Mouse (Mus musculus) embryonic facial prominence, embryonic 15.5 days (tissue): ENCODE data around the gene Ccdc127. TPM values are rescaled to one million over a fixed set of nuclear protein-coding genes. Genes with fewer than 3 reads are reported as not detected.

Source experiments
- ATAC-seq: fragments of 200-750 bp; cut with Nextera tagmentation; 2 replicates; pipeline ENCODE4 v1.8.0; 2017; ENCODE audit warnings: low read depth, moderate TSS enrichment; ENCODE audit not compliant: insufficient number of reproducible peaks, low FRiP score, low TSS enrichment
- H3K27ac ChIP-seq: fragments of 300-500 bp; sonication (generic); replicated peaks from 2 replicates; pipeline ENCODE4 v1.5.1; 2015; ENCODE audit warnings: mild to moderate bottlenecking, inconsistent platforms
- H3K27me3 ChIP-seq: fragments of 300-500 bp; sonication (generic); 2 replicates; pipeline ENCODE4 v1.6.1; 2015; ENCODE audit warnings: inconsistent platforms
- H3K36me3 ChIP-seq: fragments of 300-500 bp; sonication (generic); 2 replicates; pipeline ENCODE4 v1.6.1; 2015; ENCODE audit warnings: mild to moderate bottlenecking, inconsistent platforms
- H3K4me1 ChIP-seq: fragments of 300-500 bp; sonication (generic); 2 replicates; pipeline ENCODE4 v1.6.1; 2015; ENCODE audit warnings: inconsistent platforms
- H3K4me2 ChIP-seq: fragments of 300-500 bp; sonication (generic); replicated peaks from 2 replicates; pipeline ENCODE4 v1.6.1; 2015; ENCODE audit warnings: mild to moderate bottlenecking, inconsistent platforms
- H3K4me3 ChIP-seq: fragments of 300-500 bp; sonication (generic); replicated peaks from 2 replicates; pipeline ENCODE4 v1.5.1; 2015; ENCODE audit warnings: mild to moderate bottlenecking, inconsistent platforms
- H3K9ac ChIP-seq: fragments of 300-500 bp; sonication (generic); 2 replicates; pipeline ENCODE4 v1.6.1; 2015; ENCODE audit warnings: inconsistent platforms
- H3K9me3 ChIP-seq: fragments of 300-500 bp; sonication (generic); replicated peaks from 2 replicates; pipeline ENCODE4 v1.6.1; 2016; ENCODE audit warnings: inconsistent platforms
- WGBS: fragments of 180-500 bp; shearing (Covaris S2); methylation state at CpG from one replicate; pipeline ENCODE4 v1.1.7; 2015; 5-methylcytosine and 5-hydroxymethylcytosine counted together
- polyA plus RNA-seq: library from polyadenylated mRNA; unstranded; fragments of >200 nt; fragmentation: Nextera tagmentation; extraction: Ambion mirVana; gene quantifications from 2 replicates; pipeline ENCODE4 v1.2.1, GENCODE M21; 2015

Gene Ccdc127
- 59.9 and 63.7 TPM in 2 replicates for polyA plus RNA-seq

DNA sequence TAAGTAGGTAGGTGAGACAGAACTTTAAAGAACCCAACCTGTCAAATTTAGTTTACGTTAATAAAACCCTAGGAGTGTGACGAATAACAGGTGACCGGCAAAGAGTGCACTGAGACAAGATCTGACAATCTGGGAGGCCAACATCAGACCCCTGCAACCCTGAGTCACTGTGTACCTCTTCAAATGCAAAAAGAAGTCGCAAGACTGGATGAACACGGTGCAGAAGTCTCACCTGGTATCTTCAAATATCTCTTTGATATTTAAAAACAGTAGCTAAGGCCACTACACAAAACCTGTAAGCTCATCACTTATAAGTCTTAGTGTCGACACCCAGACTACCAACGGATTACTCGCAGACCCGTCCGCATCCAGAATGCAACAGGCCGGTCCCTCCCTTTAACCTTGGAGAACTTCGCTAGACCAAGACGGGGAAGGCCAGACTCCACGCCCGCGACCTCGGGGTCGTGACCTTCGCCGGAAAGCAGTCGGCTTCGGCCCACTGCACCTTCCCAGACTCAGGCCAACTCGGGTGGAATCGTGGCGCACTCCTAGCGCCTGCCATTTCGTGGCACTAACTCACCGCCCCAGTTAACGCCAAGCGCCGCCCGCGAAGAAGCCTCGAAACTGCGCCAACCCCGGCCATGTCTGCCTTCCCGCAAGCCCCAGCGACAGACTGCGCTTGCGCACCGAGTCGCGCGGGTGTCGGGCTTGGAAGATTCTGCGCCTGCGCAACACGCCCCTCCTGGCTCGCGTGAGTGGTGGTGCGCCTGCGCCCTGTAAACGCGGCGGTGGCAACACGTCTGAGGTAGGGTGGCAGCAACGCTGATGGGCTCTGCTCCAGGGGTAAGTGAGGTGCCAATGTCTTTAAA, at the start of gene Ccdc127, which contains the start of gene Sdha:
Gene Ccdc127 (plus strand): TSS at position 744 of the 869 bp plus-strand sequence.
Gene Sdha (minus strand): TSS at position 715 of the 869 bp plus-strand sequence.
- ATAC-seq, result peak; percentile 97
- Histone ChIP-seq H3K9ac (peak within 1 kb of the TSS; percentile 87), H3K4me1 (peaks cover 15% of the 10 kb centered on the region), H3K4me3 (peak within 1 kb of the TSS; percentile 82), H3K27me3 (no peaks in the 10 kb centered on the region), H3K27ac (peak within 1 kb of the TSS; percentile 86), H3K4me2 (peak within 1 kb of the TSS; percentile 52), H3K9me3 (no peaks in the 10 kb centered on the region), H3K36me3 (peaks cover 5% of the 10 kb centered on the region; the same call in 1 of the 2 replicates)
- 1% methylated on average over 57 of the region's 57 CpGs for WGBS

DNA sequence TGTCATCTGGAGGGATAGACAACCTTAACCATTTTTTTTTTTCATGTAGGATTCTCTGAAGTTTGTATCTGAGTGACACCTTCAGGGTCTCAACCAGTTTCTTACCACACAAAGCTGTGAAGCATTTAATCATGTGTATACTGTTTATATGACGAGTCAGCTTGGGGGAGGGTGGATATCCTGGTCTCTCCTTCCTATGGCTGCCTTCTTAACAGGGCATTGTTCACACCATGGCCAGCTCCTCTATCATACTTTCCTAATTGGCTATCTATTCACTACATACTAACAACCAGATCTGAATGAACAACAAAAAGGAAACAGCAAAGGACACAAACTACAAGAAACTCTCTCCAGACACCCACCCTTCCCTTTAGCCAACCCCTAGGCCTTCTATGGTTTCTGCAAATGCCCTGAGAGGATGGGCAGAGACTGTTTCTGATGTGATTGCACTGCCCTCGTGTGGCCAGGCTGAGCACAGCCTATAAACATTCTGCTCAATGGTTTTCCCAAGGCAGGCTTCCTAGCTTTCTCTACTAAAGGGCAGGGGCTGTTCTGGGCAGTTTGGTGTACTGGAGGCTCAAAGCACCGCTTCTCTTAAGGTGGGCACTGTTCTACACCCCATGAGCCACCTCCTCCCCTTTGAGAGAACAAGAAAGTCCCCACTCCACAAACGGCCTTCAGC, 49.0 kb upstream of the Ccdc127 start:
- 37% methylated on average over 4 of the region's 4 CpGs for WGBS
- H3K9me3 ChIP-seq, result no peaks in the 10 kb centered on the region
- no peak overlapping the region for H3K27ac ChIP-seq
- H3K27me3 ChIP-seq, result no peaks in the 10 kb centered on the region
- no peak overlapping the region for H3K4me3 ChIP-seq
- no peak overlapping the region for H3K4me2 ChIP-seq
- peak; percentile 69 for ATAC-seq
- H3K4me1 ChIP-seq, result no peaks in the 10 kb centered on the region
- H3K9ac ChIP-seq, result no peak overlapping the region
- H3K36me3 ChIP-seq, result peaks cover 29% of the 10 kb centered on the region

GRCm38 (mm10) chr13:74301607-74301984, 48.5 kb upstream of the Ccdc127 start:
- Histone ChIP-seq H3K9ac (no peak overlapping the region), H3K4me2 (no peak overlapping the region), H3K36me3 (peaks cover 34% of the 10 kb centered on the region), H3K4me3 (no peak overlapping the region), H3K4me1 (no peaks in the 10 kb centered on the region), H3K9me3 (no peaks in the 10 kb centered on the region), H3K27ac (no peak overlapping the region), H3K27me3 (no peaks in the 10 kb centered on the region)
- 67% methylated on average over 6 of the region's 6 CpGs for WGBS
- ATAC-seq, result peak; percentile 35; the same call in 1 of the 2 replicates

- H3K27me3 ChIP-seq, result no peaks in the 10 kb centered on the region
- no peak for ATAC-seq
- H3K4me1 ChIP-seq, result no peaks in the 10 kb centered on the region
- H3K9ac ChIP-seq, result no peak overlapping the region
- H3K4me2 ChIP-seq, result no peak overlapping the region
- no peak overlapping the region for H3K4me3 ChIP-seq
- no peak overlapping the region for H3K27ac ChIP-seq
- 83% methylated on average over 10 of the region's 10 CpGs for WGBS
- H3K36me3 ChIP-seq, result peaks cover 40% of the 10 kb centered on the region
- H3K9me3 ChIP-seq, result no peaks in the 10 kb centered on the region
These were observed 47.8 kb upstream of the Ccdc127 start for GRCm38 (mm10) chr13:74302050-74303037.

GRCm38 (mm10) chr13:74305380-74305779, 44.7 kb upstream of the Ccdc127 start:
- Histone ChIP-seq H3K27me3 (no peaks in the 10 kb centered on the region), H3K9me3 (no peaks in the 10 kb centered on the region), H3K4me2 (no peak overlapping the region), H3K36me3 (peaks cover 66% of the 10 kb centered on the region), H3K9ac (no peak overlapping the region), H3K4me1 (no peaks in the 10 kb centered on the region), H3K4me3 (no peak overlapping the region), H3K27ac (no peak overlapping the region)
- ATAC-seq, result no peak
- WGBS, result 85% methylated on average over 6 of the region's 6 CpGs

- H3K4me1 ChIP-seq, result no peaks in the 10 kb centered on the region
- H3K27ac ChIP-seq, result no peak overlapping the region
- no peak overlapping the region for H3K9ac ChIP-seq
- H3K36me3 ChIP-seq, result peaks cover 70% of the 10 kb centered on the region
- no peaks in the 10 kb centered on the region for H3K27me3 ChIP-seq
- no peak overlapping the region for H3K4me3 ChIP-seq
- no peak for ATAC-seq
- H3K9me3 ChIP-seq, result no peaks in the 10 kb centered on the region
- 94% methylated on average over 1 of the region's 1 CpGs for WGBS
- no peak overlapping the region for H3K4me2 ChIP-seq
These were observed 44.3 kb upstream of the Ccdc127 start for GRCm38 (mm10) chr13:74305780-74306179.

DNA sequence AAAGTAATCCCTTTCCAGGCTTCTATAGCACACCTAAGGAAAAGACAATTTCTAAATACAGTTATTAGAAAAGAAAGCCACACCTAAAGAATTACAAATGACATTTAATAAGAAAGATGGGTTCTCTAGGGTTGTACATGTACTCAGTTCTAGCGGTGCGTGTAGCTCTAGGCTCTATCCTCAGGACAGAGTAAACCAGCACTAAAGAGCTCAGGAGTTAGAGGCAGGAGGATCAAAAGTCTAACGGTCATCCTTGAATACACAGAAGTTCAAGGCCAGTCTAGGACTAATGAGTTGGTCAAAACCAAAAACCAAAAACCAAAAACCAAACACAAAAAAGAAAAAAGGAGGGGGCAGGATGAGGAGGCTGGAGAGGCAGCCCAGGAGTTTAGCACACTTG, 35.5 kb upstream of the Ccdc127 start:
- no peak for ATAC-seq
- peaks cover 22% of the 10 kb centered on the region for H3K36me3 ChIP-seq
- no peaks in the 10 kb centered on the region for H3K27me3 ChIP-seq
- 0 out of 2 replicates have a peak, but pooled peaks cover 9% of the 10 kb centered on the region for H3K4me1 ChIP-seq
- 96% methylated on average over 3 of the region's 3 CpGs for WGBS
- no peak overlapping the region for H3K4me2 ChIP-seq
- H3K9me3 ChIP-seq, result no peaks in the 10 kb centered on the region
- H3K9ac ChIP-seq, result no peak overlapping the region
- no peak overlapping the region for H3K4me3 ChIP-seq
- no peak overlapping the region for H3K27ac ChIP-seq

- Histone ChIP-seq H3K9me3 (no peaks in the 10 kb centered on the region), H3K4me2 (peak overlapping the region; percentile 70), H3K27ac (peak overlapping the region; percentile 86), H3K36me3 (peaks cover 15% of the 10 kb centered on the region), H3K4me1 (0 out of 2 replicates have a peak, but pooled peaks cover 9% of the 10 kb centered on the region), H3K27me3 (no peaks in the 10 kb centered on the region), H3K9ac (peak overlapping the region; percentile 95), H3K4me3 (peak overlapping the region; percentile 92)
- WGBS, result 27% methylated on average over 4 of the region's 4 CpGs
- no peak for ATAC-seq
These were observed 33.7 kb upstream of the Ccdc127 start for GRCm38 (mm10) chr13:74316386-74316785.

GRCm38 (mm10) chr13:74316789-74317169, 33.3 kb upstream of the Ccdc127 start:
- H3K4me2 ChIP-seq, result peak overlapping the region; percentile 70
- 2% methylated on average over 15 of the region's 15 CpGs for WGBS
- no peaks in the 10 kb centered on the region for H3K27me3 ChIP-seq
- peak overlapping the region; percentile 86 for H3K27ac ChIP-seq
- no peak; the same call in 1 of the 2 replicates for ATAC-seq
- H3K4me1 ChIP-seq, result 0 out of 2 replicates have a peak, but pooled peaks cover 9% of the 10 kb centered on the region
- H3K36me3 ChIP-seq, result peaks cover 19% of the 10 kb centered on the region
- H3K4me3 ChIP-seq, result peak overlapping the region; percentile 92
- H3K9ac ChIP-seq, result peak overlapping the region; percentile 95
- no peaks in the 10 kb centered on the region for H3K9me3 ChIP-seq

- Histone ChIP-seq H3K27ac (peak within 1 kb of the TSS; percentile 86), H3K27me3 (no peaks in the 10 kb centered on the region), H3K9ac (peak within 1 kb of the TSS; percentile 95), H3K36me3 (peaks cover 25% of the 10 kb centered on the region), H3K4me3 (peak within 1 kb of the TSS; percentile 92), H3K4me2 (peak within 1 kb of the TSS; percentile 70), H3K4me1 (0 out of 2 replicates have a peak, but pooled peaks cover 9% of the 10 kb centered on the region), H3K9me3 (no peaks in the 10 kb centered on the region)
- peak; percentile 98 for ATAC-seq
- WGBS, result 1% methylated on average over 36 of the region's 36 CpGs
These were observed 32.8 kb upstream of the Ccdc127 start, which contains the start of gene Pdcd6 for GRCm38 (mm10) chr13:74317170-74317849. Gene Pdcd6 (minus strand): TSS chr13:74317580.
